Mouse (Mus musculus) heart, embryonic 15.5 days (tissue): ENCODE data around the gene Gm32717. TPM values are rescaled to one million over a fixed set of nuclear protein-coding genes. Genes with fewer than 3 reads are reported as not detected.
"Not testable (repeated sequence)": the region's sequence is repeated elsewhere in the genome, so short reads cannot be mapped to it uniquely, and the experiment has no call there.

Source experiments
- ATAC-seq: fragments of 200-750 bp; cut with Nextera tagmentation; replicated peaks from 2 replicates; pipeline ENCODE4 v1.8.0; 2017; ENCODE audit warnings: low read depth, moderate TSS enrichment; ENCODE audit not compliant: insufficient number of reproducible peaks, insufficient read depth, low FRiP score
- H3K27ac ChIP-seq: fragments of 300-500 bp; sonication (generic); 2 replicates; pipeline ENCODE4 v1.5.1; 2015; ENCODE audit warnings: mild to moderate bottlenecking, inconsistent platforms
- H3K27me3 ChIP-seq: fragments of 300-500 bp; sonication (generic); 2 replicates; pipeline ENCODE4 v1.6.1; 2015; ENCODE audit warnings: inconsistent platforms
- H3K36me3 ChIP-seq: fragments of 300-500 bp; sonication (generic); 2 replicates; pipeline ENCODE4 v1.6.1; 2015; ENCODE audit warnings: mild to moderate bottlenecking, inconsistent platforms
- H3K4me1 ChIP-seq: fragments of 300-500 bp; sonication (generic); replicated peaks from 2 replicates; pipeline ENCODE4 v1.6.1; 2015; ENCODE audit warnings: inconsistent platforms
- H3K4me2 ChIP-seq: fragments of 300-500 bp; sonication (generic); 2 replicates; pipeline ENCODE4 v1.6.1; 2015; ENCODE audit warnings: inconsistent platforms, mild to moderate bottlenecking, moderate library complexity
- H3K4me3 ChIP-seq: fragments of 300-500 bp; sonication (generic); 2 replicates; pipeline ENCODE4 v1.5.1; 2015; ENCODE audit warnings: mild to moderate bottlenecking, inconsistent platforms
- H3K9ac ChIP-seq: fragments of 300-500 bp; sonication (generic); 2 replicates; pipeline ENCODE4 v1.6.1; 2015; ENCODE audit warnings: mild to moderate bottlenecking, inconsistent platforms
- H3K9me3 ChIP-seq: fragments of 300-500 bp; sonication (generic); replicated peaks from 2 replicates; pipeline ENCODE4 v1.6.1; 2016; ENCODE audit warnings: inconsistent platforms
- WGBS: fragments of 180-500 bp; shearing (Covaris S2); methylation state at CpG from one replicate; pipeline ENCODE4 v1.1.7; 2015; ENCODE audit warnings: mixed read lengths; 5-methylcytosine and 5-hydroxymethylcytosine counted together
- polyA plus RNA-seq: library from polyadenylated mRNA; unstranded; fragments of >200 nt; fragmentation: Nextera tagmentation; extraction: Ambion mirVana; gene quantifications from 2 replicates; pipeline ENCODE4 v1.2.1, GENCODE M21; 2015

Gm32717 gene
- polyA plus RNA-seq = not detected in 2 replicates

GRCm38 (mm10) chr10:118240680-118241079 lies at the start of gene Gm32717:
Gene Gm32717, minus strand, starts transcription at chr10:118240780.
- H3K9me3 ChIP-seq, H3K4me1 ChIP-seq, H3K9ac ChIP-seq, H3K27ac ChIP-seq, ATAC-seq, H3K4me3 ChIP-seq, H3K36me3 ChIP-seq, H3K27me3 ChIP-seq, H3K4me2 ChIP-seq: not testable (repeated sequence)
- WGBS = no CpG with 5 or more reads among the region's 13 CpGs

GRCm38 (mm10) chr10:118283016-118283415 lies 42.4 kb upstream of the Gm32717 start:
- not testable (repeated sequence) for H3K9ac ChIP-seq, H3K27me3 ChIP-seq, H3K36me3 ChIP-seq, H3K9me3 ChIP-seq, H3K4me2 ChIP-seq, H3K4me3 ChIP-seq, H3K27ac ChIP-seq, H3K4me1 ChIP-seq, ATAC-seq
- 47% methylated on average over 4 of the region's 5 CpGs for WGBS

- H3K4me2 ChIP-seq, H3K27me3 ChIP-seq, ATAC-seq, H3K4me3 ChIP-seq, H3K9ac ChIP-seq, H3K4me1 ChIP-seq, H3K27ac ChIP-seq, H3K36me3 ChIP-seq, H3K9me3 ChIP-seq: not testable (repeated sequence)
- WGBS = 65% methylated on average over 7 of the region's 7 CpGs
These were observed 42.0 kb upstream of the Gm32717 start for GRCm38 (mm10) chr10:118282565-118282964.

- not testable (repeated sequence) for H3K36me3 ChIP-seq, H3K9me3 ChIP-seq, ATAC-seq, H3K9ac ChIP-seq, H3K4me1 ChIP-seq, H3K27me3 ChIP-seq, H3K27ac ChIP-seq, H3K4me2 ChIP-seq, H3K4me3 ChIP-seq
- no CpG with 5 or more reads among the region's 4 CpGs for WGBS
These were observed 37.5 kb upstream of the Gm32717 start for GRCm38 (mm10) chr10:118278069-118278468.

GRCm38 (mm10) chr10:118271416-118271815 lies 30.8 kb upstream of the Gm32717 start:
- H3K9me3 ChIP-seq, H3K27ac ChIP-seq, H3K4me3 ChIP-seq, ATAC-seq, H3K9ac ChIP-seq, H3K36me3 ChIP-seq, H3K4me1 ChIP-seq, H3K27me3 ChIP-seq, H3K4me2 ChIP-seq: not testable (repeated sequence)
- WGBS = 86% methylated on average over 1 of the region's 2 CpGs

- H3K36me3 ChIP-seq, H3K4me2 ChIP-seq, H3K27ac ChIP-seq, ATAC-seq, H3K4me1 ChIP-seq, H3K4me3 ChIP-seq, H3K9ac ChIP-seq, H3K27me3 ChIP-seq, H3K9me3 ChIP-seq: not testable (repeated sequence)
- WGBS = 75% methylated on average over 1 of the region's 8 CpGs
These were observed 28.2 kb upstream of the Gm32717 start for GRCm38 (mm10) chr10:118268812-118269211.

- ATAC-seq, H3K4me1 ChIP-seq, H3K4me2 ChIP-seq, H3K9me3 ChIP-seq, H3K36me3 ChIP-seq, H3K9ac ChIP-seq, H3K27me3 ChIP-seq, H3K4me3 ChIP-seq, H3K27ac ChIP-seq: not testable (repeated sequence)
- WGBS = no CpG with 5 or more reads among the region's 13 CpGs
These were observed 17.8 kb upstream of the Gm32717 start, which contains the start of gene Gm32802 for GRCm38 (mm10) chr10:118258388-118258787. Gene Gm32802, plus strand, starts transcription at chr10:118258688.

- Histone ChIP-seq H3K4me3 (no peak overlapping the region), H3K4me1 (no peaks in the 10 kb centered on the region), H3K9me3 (no peaks in the 10 kb centered on the region), H3K36me3 (no peaks in the 10 kb centered on the region), H3K27ac (no peak overlapping the region), H3K9ac (no peak overlapping the region), H3K27me3 (no peaks in the 10 kb centered on the region), H3K4me2 (no peak overlapping the region)
- WGBS = 51% methylated on average over 10 of the region's 10 CpGs
- ATAC-seq = no peak
These were observed 10.3 kb upstream of the Gm32717 start for GRCm38 (mm10) chr10:118250852-118251295.

- not testable (repeated sequence) for H3K9ac ChIP-seq, ATAC-seq, H3K36me3 ChIP-seq, H3K4me3 ChIP-seq, H3K27ac ChIP-seq, H3K27me3 ChIP-seq, H3K4me1 ChIP-seq, H3K4me2 ChIP-seq, H3K9me3 ChIP-seq
- 63% methylated on average over 11 of the region's 11 CpGs for WGBS
These were observed 8.5 kb upstream of the Gm32717 start for GRCm38 (mm10) chr10:118249006-118249595.

GRCm38 (mm10) chr10:118232607-118233006 lies 8.0 kb downstream of the Gm32717 start:
- not testable (repeated sequence) for H3K27me3 ChIP-seq, H3K4me2 ChIP-seq, H3K9ac ChIP-seq, H3K9me3 ChIP-seq, H3K4me1 ChIP-seq, H3K36me3 ChIP-seq, ATAC-seq, H3K4me3 ChIP-seq, H3K27ac ChIP-seq
- 80% methylated on average over 1 of the region's 5 CpGs for WGBS

GRCm38 (mm10) chr10:118227629-118228028 lies 13.0 kb downstream of the Gm32717 start:
- H3K9ac ChIP-seq, H3K9me3 ChIP-seq, H3K27ac ChIP-seq, H3K4me1 ChIP-seq, H3K4me2 ChIP-seq, H3K4me3 ChIP-seq, H3K36me3 ChIP-seq, ATAC-seq, H3K27me3 ChIP-seq: not testable (repeated sequence)
- WGBS = no CpG with 5 or more reads among the region's 2 CpGs

- not testable (repeated sequence) for H3K27me3 ChIP-seq, H3K27ac ChIP-seq, ATAC-seq, H3K4me1 ChIP-seq, H3K4me3 ChIP-seq, H3K9me3 ChIP-seq, H3K36me3 ChIP-seq, H3K4me2 ChIP-seq, H3K9ac ChIP-seq
- WGBS = 86% methylated on average over 2 of the region's 4 CpGs
These were observed 24.7 kb downstream of the Gm32717 start for GRCm38 (mm10) chr10:118215719-118216393.
